Mouse (Mus musculus): ENCODE measurements around the gene Lrrc75b. TPM values are rescaled to one million over a fixed set of nuclear protein-coding genes. Genes with fewer than 3 reads are reported as not detected.

Gene Lrrc75b
- polyA plus RNA-seq, 1 experiment = not detected

DNA sequence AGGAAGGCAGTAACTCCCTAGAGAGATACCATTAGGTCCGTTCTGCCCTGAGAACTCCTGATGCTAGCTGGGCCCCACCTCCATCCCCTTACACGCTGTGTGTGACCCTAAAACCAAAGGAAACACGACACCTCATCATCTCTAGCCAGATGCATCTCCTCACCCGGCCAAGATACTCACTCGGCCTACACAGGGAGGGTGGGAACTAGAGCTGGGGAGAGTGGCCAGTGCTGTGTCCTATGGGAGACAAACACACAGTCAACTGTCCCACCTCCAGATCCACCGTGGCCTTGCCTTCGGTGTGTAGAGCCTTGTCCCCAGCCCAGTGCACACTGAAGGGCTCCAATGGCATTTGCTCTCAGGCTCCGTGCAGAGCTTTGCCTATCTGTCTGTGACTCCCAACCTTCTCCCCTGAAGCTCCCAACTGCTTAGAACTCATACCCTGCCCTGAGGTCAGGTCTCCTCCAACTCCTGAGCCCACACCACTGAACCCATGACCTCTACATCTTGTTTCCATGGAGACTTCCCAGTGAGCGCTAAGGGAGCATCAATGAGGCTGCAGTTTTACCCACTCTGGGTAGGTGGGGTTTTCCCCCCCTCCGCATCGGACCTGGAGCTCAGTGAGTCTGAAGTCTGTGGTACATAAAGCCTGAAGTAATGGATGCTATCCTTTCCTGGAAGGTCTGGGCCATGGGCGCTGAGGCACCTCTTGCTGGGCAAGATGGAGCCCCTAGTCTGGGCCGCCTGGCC lies 7.3 kb downstream of the Lrrc75b start:
- no peak for TF ChIP-seq GATA1 (IDR thresholded peaks at IDR 0.05; ENCODE audit: low read length)
- TF ChIP-seq TAL1 (IDR thresholded peaks at IDR 0.05; ENCODE audit: low read length) = no peak
- Histone ChIP-seq H3K36me3 (ENCODE audit: control insufficient read depth) (no peaks in the 10 kb centered on the region), H3K27me3 (ENCODE audit: control insufficient read depth) (peaks cover 4% of the 10 kb centered on the region), H3K9me3 (ENCODE audit: control insufficient read depth, low read length) (no peaks in the 10 kb centered on the region), H3K4me1 (ENCODE audit: control insufficient read depth) (peaks cover 5% of the 10 kb centered on the region), H3K4me3 (replicated peaks) (no peak overlapping the region)

DNA sequence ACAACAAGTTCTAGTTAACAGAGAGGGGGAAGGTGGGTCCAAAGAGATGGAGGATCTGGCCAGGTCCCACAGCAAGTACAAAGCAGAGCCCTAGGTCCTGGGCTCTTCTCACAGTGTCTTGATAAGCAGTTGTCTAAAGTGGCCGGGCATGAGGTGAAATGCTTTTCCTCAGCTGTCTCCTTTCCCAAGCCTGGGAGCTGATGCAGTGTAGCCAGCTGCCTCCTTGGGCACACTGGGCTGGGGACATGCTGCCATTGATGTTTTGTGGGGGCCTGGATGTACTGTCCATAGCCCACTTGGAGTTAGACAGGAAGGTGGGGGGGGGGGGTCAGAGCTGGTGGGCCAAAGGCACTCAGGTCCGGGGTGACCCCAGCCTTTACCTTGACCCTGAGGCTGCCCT lies 8.0 kb downstream of the Lrrc75b start:
- Histone ChIP-seq H3K36me3 (ENCODE audit: control insufficient read depth) (no peaks in the 10 kb centered on the region), H3K4me3 (replicated peaks) (no peak overlapping the region), H3K27me3 (ENCODE audit: control insufficient read depth) (no peaks in the 10 kb centered on the region), H3K4me1 (ENCODE audit: control insufficient read depth) (peaks cover 5% of the 10 kb centered on the region), H3K9me3 (ENCODE audit: control insufficient read depth, low read length) (no peaks in the 10 kb centered on the region)
- TF ChIP-seq TAL1 (IDR thresholded peaks at IDR 0.05; ENCODE audit: low read length) = no peak
- no peak for TF ChIP-seq GATA1 (IDR thresholded peaks at IDR 0.05; ENCODE audit: low read length)

- TF ChIP-seq GATA1 (IDR thresholded peaks at IDR 0.05; ENCODE audit: low read length) (no peak), TAL1 (IDR thresholded peaks at IDR 0.05; ENCODE audit: low read length) (no peak)
- Histone ChIP-seq H3K27me3 (ENCODE audit: control insufficient read depth) (no peaks in the 10 kb centered on the region), H3K4me1 (ENCODE audit: control insufficient read depth) (peaks cover 5% of the 10 kb centered on the region), H3K9me3 (ENCODE audit: control insufficient read depth, low read length) (no peaks in the 10 kb centered on the region), H3K4me3 (replicated peaks) (no peak overlapping the region), H3K36me3 (ENCODE audit: control insufficient read depth) (no peaks in the 10 kb centered on the region)
Measured at GRCm38 (mm10) chr10:75551175-75551574, 9.0 kb downstream of the Lrrc75b start.

DNA sequence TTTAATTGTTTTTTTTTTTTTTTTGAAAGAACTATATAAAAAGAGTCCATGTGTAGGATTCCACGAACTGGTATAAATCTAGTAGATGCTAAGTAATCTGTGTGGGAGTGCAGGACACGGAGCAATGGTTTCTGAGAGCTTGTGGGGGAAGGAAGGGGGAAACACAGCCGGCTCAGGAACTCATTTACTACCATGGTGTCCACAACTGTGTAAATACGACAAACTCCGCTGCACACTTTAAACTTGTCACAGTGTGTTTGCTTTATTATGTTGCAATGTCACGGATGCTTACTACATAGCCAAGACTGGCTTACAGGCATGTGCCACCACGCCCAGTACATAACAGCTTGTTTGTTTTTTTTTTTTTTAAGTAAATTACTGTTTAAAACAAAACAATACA lies 10.2 kb downstream of the Lrrc75b start:
- no peaks in the 10 kb centered on the region for H3K9me3 ChIP-seq (ENCODE audit: control insufficient read depth, low read length)
- peaks cover 5% of the 10 kb centered on the region for H3K4me1 ChIP-seq (ENCODE audit: control insufficient read depth)
- no peaks in the 10 kb centered on the region for H3K36me3 ChIP-seq (ENCODE audit: control insufficient read depth)
- no peaks in the 10 kb centered on the region for H3K27me3 ChIP-seq (ENCODE audit: control insufficient read depth)
- TF ChIP-seq TAL1 (IDR thresholded peaks at IDR 0.05; ENCODE audit: low read length) (no peak), GATA1 (IDR thresholded peaks at IDR 0.05; ENCODE audit: low read length) (no peak)
- H3K4me3 ChIP-seq (replicated peaks) = no peak overlapping the region

GRCm38 (mm10) chr10:75548486-75548885 lies 11.6 kb downstream of the Lrrc75b start:
- no peaks in the 10 kb centered on the region for H3K36me3 ChIP-seq (ENCODE audit: control insufficient read depth)
- TF ChIP-seq TAL1 (IDR thresholded peaks at IDR 0.05; ENCODE audit: low read length) (no peak), GATA1 (IDR thresholded peaks at IDR 0.05; ENCODE audit: low read length) (no peak)
- H3K27me3 ChIP-seq (ENCODE audit: control insufficient read depth) = no peaks in the 10 kb centered on the region
- H3K4me1 ChIP-seq (ENCODE audit: control insufficient read depth) = no peaks in the 10 kb centered on the region; the same call in 1 of the 2 replicates
- no peaks in the 10 kb centered on the region for H3K9me3 ChIP-seq (ENCODE audit: control insufficient read depth, low read length)
- H3K4me3 ChIP-seq (replicated peaks) = no peak overlapping the region

- no peaks in the 10 kb centered on the region for H3K27me3 ChIP-seq (ENCODE audit: control insufficient read depth)
- no peaks in the 10 kb centered on the region; the same call in 1 of the 2 replicates for H3K4me1 ChIP-seq (ENCODE audit: control insufficient read depth)
- H3K9me3 ChIP-seq (ENCODE audit: control insufficient read depth, low read length) = no peaks in the 10 kb centered on the region
- H3K36me3 ChIP-seq (ENCODE audit: control insufficient read depth) = no peaks in the 10 kb centered on the region
- H3K4me3 ChIP-seq (replicated peaks) = no peak overlapping the region
- TF ChIP-seq GATA1 (IDR thresholded peaks at IDR 0.05; ENCODE audit: low read length) (no peak), TAL1 (IDR thresholded peaks at IDR 0.05; ENCODE audit: low read length) (no peak)
Measured at GRCm38 (mm10) chr10:75547901-75548300, 12.2 kb downstream of the Lrrc75b start.

DNA sequence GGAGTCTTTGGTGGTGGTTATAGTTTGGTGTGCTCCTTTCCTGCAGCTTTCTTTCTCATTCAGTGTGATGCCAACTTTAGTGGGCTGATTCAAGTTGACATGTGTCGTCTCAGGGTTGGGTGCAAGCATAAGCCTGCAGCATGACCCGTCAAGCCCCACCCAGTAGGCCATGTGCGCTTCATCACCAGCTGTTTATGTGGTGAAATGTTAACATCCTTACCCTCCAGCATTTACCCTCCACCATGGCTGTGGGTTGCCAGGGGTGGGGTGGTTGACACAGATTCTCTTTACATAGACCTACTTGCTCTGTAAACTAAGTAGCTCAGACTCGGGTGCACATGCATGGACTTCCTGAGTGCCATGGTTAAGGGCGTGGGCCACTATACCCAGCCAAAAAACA lies 24.0 kb downstream of the Lrrc75b start:
- no peaks in the 10 kb centered on the region for H3K27me3 ChIP-seq (ENCODE audit: control insufficient read depth)
- TF ChIP-seq TAL1 (IDR thresholded peaks at IDR 0.05; ENCODE audit: low read length) (no peak), GATA1 (IDR thresholded peaks at IDR 0.05; ENCODE audit: low read length) (no peak)
- H3K4me1 ChIP-seq (ENCODE audit: control insufficient read depth) = 0 out of 2 replicates have a peak, but pooled peaks cover 2% of the 10 kb centered on the region
- peaks cover 54% of the 10 kb centered on the region for H3K36me3 ChIP-seq (ENCODE audit: control insufficient read depth)
- H3K9me3 ChIP-seq (ENCODE audit: control insufficient read depth, low read length) = no peaks in the 10 kb centered on the region
- H3K4me3 ChIP-seq (replicated peaks) = no peak overlapping the region

- Histone ChIP-seq H3K4me3 (replicated peaks) (no peak overlapping the region), H3K36me3 (ENCODE audit: control insufficient read depth) (peaks cover 61% of the 10 kb centered on the region), H3K27me3 (ENCODE audit: control insufficient read depth) (no peaks in the 10 kb centered on the region), H3K9me3 (ENCODE audit: control insufficient read depth, low read length) (no peaks in the 10 kb centered on the region), H3K4me1 (ENCODE audit: control insufficient read depth) (0 out of 2 replicates have a peak, but pooled peaks cover 2% of the 10 kb centered on the region)
- no peak for TF ChIP-seq GATA1 (IDR thresholded peaks at IDR 0.05; ENCODE audit: low read length)
- TF ChIP-seq TAL1 (IDR thresholded peaks at IDR 0.05; ENCODE audit: low read length) = no peak
Measured at GRCm38 (mm10) chr10:75535423-75535822, 24.7 kb downstream of the Lrrc75b start.

- no peak for TF ChIP-seq GATA1 (IDR thresholded peaks at IDR 0.05; ENCODE audit: low read length)
- no peak for TF ChIP-seq TAL1 (IDR thresholded peaks at IDR 0.05; ENCODE audit: low read length)
- no peaks in the 10 kb centered on the region for H3K9me3 ChIP-seq (ENCODE audit: control insufficient read depth, low read length)
- peaks cover 66% of the 10 kb centered on the region for H3K36me3 ChIP-seq (ENCODE audit: control insufficient read depth)
Measured at GRCm38 (mm10) chr10:75534934-75535333, 25.2 kb downstream of the Lrrc75b start.

More at GRCm38 (mm10) chr10:75534934-75535333, 25.2 kb downstream of the Lrrc75b start:
- H3K27me3 ChIP-seq (ENCODE audit: control insufficient read depth) = no peaks in the 10 kb centered on the region
- H3K4me3 ChIP-seq (replicated peaks) = no peak overlapping the region
- 0 out of 2 replicates have a peak, but pooled peaks cover 2% of the 10 kb centered on the region for H3K4me1 ChIP-seq (ENCODE audit: control insufficient read depth)

Data from erythroblast, embryonic 14.5 days (primary cell).